Mouse (Mus musculus) hindbrain, embryonic 14.5 days (tissue): Measurements from ENCODE around the gene Slc7a5. TPM values are rescaled to one million over a fixed set of nuclear protein-coding genes. Genes with fewer than 3 reads are reported as not detected.

Source experiments
- ATAC-seq: fragments of 200-750 bp; cut with Nextera tagmentation; 2 replicates; pipeline ENCODE4 v1.8.0; 2017; ENCODE audit warnings: moderate number of reproducible peaks, mild to moderate bottlenecking, moderate TSS enrichment, moderate library complexity; ENCODE audit not compliant: low FRiP score
- DNase-seq: peaks from one replicate; pipeline ENCODE4 v3.0.0-alpha.2; 2015; ENCODE audit warnings: low spot score
- H3K27ac ChIP-seq: fragments of 300-500 bp; sonication (generic); 2 replicates; pipeline ENCODE4 v1.5.1; 2014; ENCODE audit warnings: mild to moderate bottlenecking, moderate library complexity
- H3K27me3 ChIP-seq: fragments of 300-500 bp; sonication (generic); 2 replicates; pipeline ENCODE4 v1.6.1; 2014; ENCODE audit warnings: mild to moderate bottlenecking, low read length, mixed read lengths; ENCODE audit not compliant: control insufficient read depth, insufficient read depth
- H3K36me3 ChIP-seq: fragments of 300-500 bp; sonication (generic); replicated peaks from 2 replicates; pipeline ENCODE4 v1.6.1; 2014; ENCODE audit not compliant: control insufficient read depth, insufficient read depth
- H3K4me1 ChIP-seq: fragments of 300-500 bp; sonication (generic); replicated peaks from 2 replicates; pipeline ENCODE4 v1.6.1; 2014; ENCODE audit warnings: antibody characterized with exemption, low read length, mixed read lengths; ENCODE audit not compliant: control insufficient read depth, insufficient read depth
- H3K4me2 ChIP-seq: fragments of 300-500 bp; sonication (generic); replicated peaks from 2 replicates; pipeline ENCODE4 v1.6.1; 2014; ENCODE audit warnings: mild to moderate bottlenecking, moderate library complexity
- H3K4me3 ChIP-seq: fragments of 300-500 bp; sonication (generic); replicated peaks from 2 replicates; pipeline ENCODE4 v1.5.1; 2014; ENCODE audit warnings: mild to moderate bottlenecking, low read length
- H3K9ac ChIP-seq: fragments of 300-500 bp; sonication (generic); 2 replicates; pipeline ENCODE4 v1.6.1; 2014
- H3K9me3 ChIP-seq: fragments of 300-500 bp; sonication (generic); 2 replicates; pipeline ENCODE4 v1.6.1; 2016; ENCODE audit warnings: low read length; ENCODE audit not compliant: control insufficient read depth
- WGBS: fragments of 180-500 bp; shearing (Covaris S2); extraction: QIAGEN DNeasy Blood & Tissue Kit; methylation state at CpG from one replicate; pipeline ENCODE4 v1.1.7; 2014; 5-methylcytosine and 5-hydroxymethylcytosine counted together
- polyA plus RNA-seq: library from polyadenylated mRNA; unstranded; fragments of >200 nt; fragmentation: Nextera tagmentation; extraction: Ambion mirVana; gene quantifications from 2 replicates; pipeline ENCODE4 v1.2.1, GENCODE M21; 2014

Slc7a5 gene
- polyA plus RNA-seq, 1 experiment from 2014 or later, result 57.3 TPM

DNA sequence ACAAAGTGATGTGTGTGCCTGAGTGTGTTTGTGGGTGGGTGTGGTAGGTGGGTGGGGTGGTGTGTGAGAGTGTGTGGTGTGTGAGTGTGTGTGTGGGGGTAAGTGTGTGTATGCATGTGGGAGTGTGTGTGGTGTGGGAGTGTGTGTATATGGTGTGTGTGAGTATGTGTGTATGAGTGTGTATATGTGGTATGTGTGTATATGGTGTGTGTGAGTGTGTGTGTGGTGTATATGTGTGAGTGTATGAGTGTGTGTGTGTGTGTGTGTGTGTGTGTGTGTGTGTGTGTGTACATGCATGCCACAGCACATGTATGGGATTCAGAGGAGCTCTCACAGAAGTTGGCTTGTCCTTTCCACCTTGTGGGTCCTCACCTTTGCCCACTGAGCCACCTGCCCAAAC is 60.7 kb downstream of the Slc7a5 start:
- H3K27ac ChIP-seq, result no peak overlapping the region

DNA sequence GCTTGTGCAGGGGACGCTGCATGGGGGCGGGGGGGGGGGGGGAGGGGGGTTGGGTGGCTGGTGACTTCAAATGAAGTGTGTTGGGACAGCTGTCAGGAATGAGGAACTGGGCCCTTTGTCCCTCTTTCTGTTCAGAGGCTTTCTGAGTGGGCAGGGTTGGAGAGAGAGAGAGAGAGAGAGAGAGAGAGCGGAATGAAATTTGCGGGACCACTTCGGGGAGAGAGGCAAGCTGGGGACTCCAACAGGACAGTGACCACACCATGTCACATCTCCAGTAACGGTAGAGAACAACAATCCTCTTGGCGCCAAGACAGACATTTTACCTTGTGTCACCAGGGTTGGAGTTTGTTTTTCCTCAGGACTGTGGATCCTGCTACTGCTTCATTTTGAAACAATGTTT is 62.7 kb downstream of the Slc7a5 start:
- ATAC-seq (no peak), DNase-seq (no peak)
- Histone ChIP-seq H3K9ac (no peak overlapping the region), H3K9me3 (no peaks in the 10 kb centered on the region), H3K36me3 (no peaks in the 10 kb centered on the region), H3K4me1 (no peaks in the 10 kb centered on the region), H3K27me3 (no peaks in the 10 kb centered on the region), H3K27ac (no peak overlapping the region), H3K4me3 (no peak overlapping the region), H3K4me2 (no peak overlapping the region)
- 53% methylated on average over 7 of the region's 7 CpGs for WGBS

More for the DNA sequence above, 60.7 kb downstream of the Slc7a5 start:
- no peak overlapping the region for H3K4me3 ChIP-seq
- ATAC-seq (no peak), DNase-seq (no peak)
- H3K27me3 ChIP-seq, result 0 out of 2 replicates have a peak, but pooled peaks cover 3% of the 10 kb centered on the region
- no peaks in the 10 kb centered on the region for H3K36me3 ChIP-seq
- H3K4me2 ChIP-seq, result no peak overlapping the region
- H3K9me3 ChIP-seq, result no peaks in the 10 kb centered on the region
- no peak overlapping the region for H3K9ac ChIP-seq
- peaks cover 4% of the 10 kb centered on the region; the same call in 1 of the 2 replicates for H3K4me1 ChIP-seq

DNA sequence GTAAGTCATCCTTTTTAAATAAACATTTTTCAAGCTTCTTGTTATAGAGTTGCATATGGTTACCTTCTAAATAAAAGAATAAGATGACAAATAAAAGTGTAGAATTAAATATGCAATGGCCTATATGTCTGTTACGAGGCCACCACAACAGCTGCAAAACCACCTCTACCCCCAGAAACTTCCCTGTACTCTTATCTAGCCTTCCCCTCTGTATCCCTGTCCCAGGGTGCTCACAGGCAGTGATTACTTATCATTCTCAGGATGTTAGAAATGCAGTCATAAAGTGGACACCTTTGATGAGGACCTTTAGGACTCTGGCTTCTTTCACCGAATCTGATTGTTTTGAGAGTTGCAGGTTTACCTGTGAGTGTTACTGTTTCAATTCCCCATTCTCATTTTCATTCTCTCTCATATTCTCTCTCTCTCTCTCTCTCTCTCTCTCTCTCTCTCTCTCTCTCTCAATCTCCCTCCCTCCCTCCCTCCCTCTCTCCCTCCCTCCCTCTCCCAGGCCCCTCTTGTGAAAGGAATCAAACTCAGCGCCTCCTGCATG is 64.2 kb downstream of the Slc7a5 start:
- Histone ChIP-seq H3K4me3 (no peak overlapping the region), H3K4me2 (no peak overlapping the region), H3K9ac (no peak overlapping the region), H3K9me3 (no peaks in the 10 kb centered on the region), H3K27ac (no peak overlapping the region), H3K4me1 (no peaks in the 10 kb centered on the region), H3K36me3 (no peaks in the 10 kb centered on the region), H3K27me3 (no peaks in the 10 kb centered on the region)
- no peak for DNase-seq
- ATAC-seq, result no peak
- 88% methylated on average over 3 of the region's 3 CpGs for WGBS

DNA sequence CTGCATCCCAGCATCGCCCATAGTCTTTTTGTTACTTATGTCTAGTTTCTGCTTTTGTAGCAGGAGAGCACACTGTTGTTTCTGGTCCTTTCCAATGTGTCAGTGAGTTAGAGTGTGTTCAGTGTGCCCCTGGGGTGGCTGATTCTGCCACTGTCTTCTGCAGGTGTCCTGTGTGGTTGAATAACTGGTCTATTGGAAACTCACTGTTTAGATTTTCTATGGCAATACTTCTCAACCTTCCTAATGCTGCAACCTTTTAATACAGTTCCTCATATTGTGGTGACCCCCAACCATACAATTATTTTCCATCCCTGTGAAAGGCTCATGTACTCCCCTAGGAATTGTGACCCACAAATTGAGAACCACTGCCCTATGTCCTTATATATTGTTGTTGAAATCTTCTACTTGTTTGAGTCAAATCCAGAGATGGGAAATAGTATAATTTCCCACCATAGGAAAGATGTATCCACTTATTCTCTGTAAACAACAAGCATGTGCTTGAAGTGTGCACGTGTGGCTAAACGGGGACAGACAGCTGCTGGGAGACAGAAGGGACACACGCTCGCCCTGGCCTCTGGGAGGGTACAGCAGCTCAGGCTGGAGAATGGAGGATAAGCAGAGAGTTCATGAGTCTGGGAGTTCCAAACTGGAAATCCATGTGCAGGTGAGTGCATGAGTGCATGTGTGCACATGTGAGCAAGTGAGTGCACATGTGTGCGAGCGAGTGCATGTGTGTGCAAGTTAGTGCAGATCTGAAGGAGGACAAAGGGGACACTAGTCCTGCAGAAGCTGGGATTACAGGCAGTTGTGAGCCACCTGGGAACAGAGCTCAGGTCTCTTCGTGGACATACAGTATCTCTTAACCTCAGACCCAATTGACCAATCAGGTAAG is 65.2 kb downstream of the Slc7a5 start:
- Histone ChIP-seq H3K9me3 (no peaks in the 10 kb centered on the region), H3K36me3 (no peaks in the 10 kb centered on the region), H3K4me2 (no peak overlapping the region), H3K4me1 (no peaks in the 10 kb centered on the region), H3K9ac (no peak overlapping the region), H3K4me3 (no peak overlapping the region), H3K27ac (no peak overlapping the region), H3K27me3 (no peaks in the 10 kb centered on the region)
- 84% methylated on average over 8 of the region's 8 CpGs for WGBS
- ATAC-seq, result no peak
- no peak for DNase-seq

DNA sequence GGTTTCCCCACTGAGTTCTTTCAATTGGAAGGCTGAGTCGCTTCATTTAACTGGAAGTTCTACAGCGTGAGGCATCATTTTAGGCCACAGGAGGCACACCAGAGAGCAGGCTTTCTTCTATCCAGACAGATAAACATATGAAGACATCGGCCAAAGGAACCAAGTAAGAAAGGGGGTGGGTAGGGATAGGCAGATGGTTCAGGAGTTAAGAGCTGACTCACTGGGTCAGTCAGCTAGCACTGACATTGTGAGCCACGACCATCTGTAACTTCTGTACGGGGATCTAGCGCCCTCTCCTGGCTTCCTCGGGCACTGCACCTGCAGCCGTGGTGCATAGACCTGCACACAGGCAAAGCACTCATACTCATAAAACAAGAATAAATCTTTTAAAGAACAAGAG is 66.3 kb downstream of the Slc7a5 start:
- Histone ChIP-seq H3K9me3 (no peaks in the 10 kb centered on the region), H3K36me3 (no peaks in the 10 kb centered on the region), H3K4me2 (no peak overlapping the region), H3K9ac (no peak overlapping the region), H3K27me3 (no peaks in the 10 kb centered on the region), H3K27ac (no peak overlapping the region), H3K4me1 (no peaks in the 10 kb centered on the region), H3K4me3 (no peak overlapping the region)
- WGBS, result 50% methylated on average over 8 of the region's 8 CpGs
- DNase-seq, result peak; percentile 58
- ATAC-seq, result no peak

DNA sequence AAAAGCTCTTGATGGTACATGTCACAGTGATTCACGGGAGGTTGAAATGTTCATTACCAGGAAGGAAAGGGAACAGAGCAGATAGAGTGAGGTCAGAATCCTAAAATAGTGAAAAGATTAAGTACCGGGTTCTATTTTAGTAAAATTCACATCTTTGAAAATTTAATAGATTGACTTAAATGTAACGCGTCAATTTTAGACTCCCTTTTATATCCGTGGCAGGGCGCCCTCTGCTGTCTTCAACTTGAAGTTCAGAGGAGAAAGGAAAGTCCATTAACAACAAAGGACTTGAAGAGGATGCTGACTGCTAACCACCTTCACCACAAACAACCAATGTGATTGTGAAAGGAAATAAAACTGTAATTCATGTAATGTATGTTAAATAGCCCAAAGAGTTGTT is 75.0 kb downstream of the Slc7a5 start:
- no peak overlapping the region for H3K27ac ChIP-seq
- H3K4me2 ChIP-seq, result no peak overlapping the region
- ATAC-seq (no peak), DNase-seq (peak; percentile 86)
- peaks cover 12% of the 10 kb centered on the region for H3K4me1 ChIP-seq
- WGBS, result 15% methylated on average over 6 of the region's 6 CpGs
- H3K9me3 ChIP-seq, result no peaks in the 10 kb centered on the region
- no peaks in the 10 kb centered on the region for H3K36me3 ChIP-seq
- no peaks in the 10 kb centered on the region for H3K27me3 ChIP-seq
- no peak overlapping the region for H3K4me3 ChIP-seq
- peak overlapping the region; percentile 20; the same call in 1 of the 2 replicates for H3K9ac ChIP-seq

DNA sequence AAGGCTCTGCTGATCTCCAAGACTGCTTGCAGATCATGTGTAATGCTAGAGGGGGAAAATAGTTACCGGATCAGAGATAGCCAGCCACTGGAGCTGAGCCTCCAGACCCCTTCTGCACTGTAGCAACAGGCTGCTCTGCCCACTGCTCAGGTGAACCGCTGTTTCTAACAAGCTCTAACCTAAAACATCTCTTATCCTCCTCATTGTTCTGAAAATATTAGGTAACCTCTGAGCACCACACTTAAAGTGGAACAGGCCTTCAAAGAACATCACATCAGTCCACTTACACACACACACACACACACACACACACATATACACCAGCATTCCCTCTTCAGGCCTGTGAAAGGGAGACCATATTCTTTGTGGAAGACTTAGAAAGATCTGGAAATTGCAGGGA is 75.4 kb downstream of the Slc7a5 start:
- Histone ChIP-seq H3K36me3 (no peaks in the 10 kb centered on the region), H3K9me3 (no peaks in the 10 kb centered on the region), H3K27me3 (no peaks in the 10 kb centered on the region), H3K27ac (no peak overlapping the region; the same call in 1 of the 2 replicates), H3K4me1 (peaks cover 12% of the 10 kb centered on the region), H3K9ac (peak overlapping the region; percentile 20; the same call in 1 of the 2 replicates), H3K4me2 (no peak overlapping the region), H3K4me3 (no peak overlapping the region)
- ATAC-seq (no peak), DNase-seq (peak; percentile 34)
- WGBS, result 81% methylated on average over 2 of the region's 2 CpGs

Other genes with a start within 250 kb of the Slc7a5 start
- 90.1 and 93.1 TPM in 2 replicates for gene Jph3, start 178.1 kb downstream of the Slc7a5 start, polyA plus RNA-seq
- gene Klhdc4, start 78.1 kb downstream of the Slc7a5 start, polyA plus RNA-seq, result 40.6 and 41.3 TPM in 2 replicates
- not detected in 2 replicates for gene Car5a, start 37.2 kb upstream of the Slc7a5 start, polyA plus RNA-seq
- 37.8 and 50.5 TPM in 2 replicates for gene Banp, start 42.1 kb upstream of the Slc7a5 start, polyA plus RNA-seq